Mouse (Mus musculus) stomach, postnatal 0 days (tissue): Measurements from ENCODE around the gene Arap1. TPM values are rescaled to one million over a fixed set of nuclear protein-coding genes. Genes with fewer than 3 reads are reported as not detected.

Experiments
- ATAC-seq: fragments of 200-750 bp; cut with Nextera tagmentation; 2 replicates; pipeline ENCODE4 v1.8.0; 2017; ENCODE audit not compliant: low FRiP score, low TSS enrichment
- DNase-seq: peaks from one replicate; pipeline ENCODE4 v3.0.0-alpha.2; 2016; ENCODE audit warnings: low spot score
- H3K27ac ChIP-seq: fragments of 300-500 bp; sonication (generic); replicated peaks from 2 replicates; pipeline ENCODE4 v1.5.1; 2014; ENCODE audit warnings: mild to moderate bottlenecking, control low read depth
- H3K27me3 ChIP-seq: fragments of 300-500 bp; sonication (generic); 2 replicates; pipeline ENCODE4 v1.6.1; 2014; ENCODE audit warnings: low read length; ENCODE audit not compliant: control insufficient read depth, insufficient read depth
- H3K36me3 ChIP-seq: fragments of 300-500 bp; sonication (generic); 2 replicates; pipeline ENCODE4 v1.6.1; 2014; ENCODE audit warnings: low read length, mixed read lengths; ENCODE audit not compliant: control insufficient read depth, insufficient read depth
- H3K4me1 ChIP-seq: fragments of 300-500 bp; sonication (generic); replicated peaks from 2 replicates; pipeline ENCODE4 v1.6.1; 2014; ENCODE audit warnings: antibody characterized with exemption; ENCODE audit not compliant: control insufficient read depth, insufficient read depth
- H3K4me2 ChIP-seq: fragments of 300-500 bp; sonication (generic); replicated peaks from 2 replicates; pipeline ENCODE4 v1.6.1; 2014; ENCODE audit warnings: low read depth, mild to moderate bottlenecking, control low read depth, moderate library complexity
- H3K4me3 ChIP-seq: fragments of 300-500 bp; sonication (generic); 2 replicates; pipeline ENCODE4 v1.5.1; 2014; ENCODE audit warnings: low read depth, low read length, control low read depth
- H3K9ac ChIP-seq: fragments of 300-500 bp; sonication (generic); 2 replicates; pipeline ENCODE4 v1.6.1; 2014; ENCODE audit warnings: mild to moderate bottlenecking, low read length, control low read depth, mixed read lengths
- H3K9me3 ChIP-seq: fragments of 300-500 bp; sonication (generic); 2 replicates; pipeline ENCODE4 v1.6.1; 2016; ENCODE audit warnings: low read length; ENCODE audit not compliant: control insufficient read depth
- CTCF ChIP-seq: IDR thresholded peaks from 2 replicates; pipeline ENCODE4 v1.5.1; 2016; ENCODE audit warnings: antibody characterized with exemption, low read depth, mild to moderate bottlenecking, moderate library complexity
- EP300 ChIP-seq: optimal IDR thresholded peaks from 2 replicates; pipeline ENCODE3; 2016; ENCODE audit warnings: antibody characterized with exemption
- WGBS: fragments of 180-500 bp; shearing (Covaris S2); extraction: QIAGEN DNeasy Blood & Tissue Kit; methylation state at CpG from one replicate; pipeline ENCODE4 v1.1.7; 2014; 5-methylcytosine and 5-hydroxymethylcytosine counted together
- polyA plus RNA-seq: library from polyadenylated mRNA; unstranded; fragments of >200 nt; fragmentation: Nextera tagmentation; extraction: Ambion mirVana; gene quantifications from 2 replicates; pipeline ENCODE4 v1.2.1, GENCODE M21; 2015

Arap1 gene
- polyA plus RNA-seq, 1 experiment from 2014 or later = 37.2 TPM

GRCm38 (mm10) chr7:101344892-101345291, 3.0 kb upstream of the Arap1 start:
- no peak overlapping the region for H3K4me2 ChIP-seq
- DNase-seq = no peak
- WGBS = 58% methylated on average over 4 of the region's 4 CpGs
- H3K27me3 ChIP-seq = no peaks in the 10 kb centered on the region
- H3K9ac ChIP-seq = no peak overlapping the region
- H3K9me3 ChIP-seq = no peaks in the 10 kb centered on the region
- H3K4me1 ChIP-seq = 0 out of 2 replicates have a peak, but pooled peaks cover 3% of the 10 kb centered on the region
- H3K4me3 ChIP-seq = no peak overlapping the region
- H3K27ac ChIP-seq = peak overlapping the region; percentile 30; the same call in 1 of the 2 replicates
- no peak for ATAC-seq
- TF ChIP-seq EP300 (no peak), CTCF (no peak)
- H3K36me3 ChIP-seq = peaks cover 4% of the 10 kb centered on the region; the same call in 1 of the 2 replicates

GRCm38 (mm10) chr7:101346991-101347390, 876 bp upstream of the Arap1 start:
- Histone ChIP-seq H3K4me3 (no peak overlapping the region), H3K9me3 (no peaks in the 10 kb centered on the region), H3K27ac (no peak overlapping the region), H3K4me2 (no peak overlapping the region), H3K27me3 (no peaks in the 10 kb centered on the region), H3K36me3 (peaks cover 4% of the 10 kb centered on the region; the same call in 1 of the 2 replicates), H3K4me1 (0 out of 2 replicates have a peak, but pooled peaks cover 3% of the 10 kb centered on the region), H3K9ac (no peak overlapping the region)
- WGBS = 87% methylated on average over 2 of the region's 2 CpGs
- TF ChIP-seq EP300 = no peak
- no peak for TF ChIP-seq CTCF
- no peak for ATAC-seq
- DNase-seq = no peak

GRCm38 (mm10) chr7:101348312-101348711, 445 bp downstream of the Arap1 start:
- ATAC-seq = no peak
- H3K27ac ChIP-seq = no peak overlapping the region
- no peaks in the 10 kb centered on the region for H3K27me3 ChIP-seq
- no peak for DNase-seq
- peak overlapping the region; percentile 57 for H3K4me3 ChIP-seq
- H3K4me1 ChIP-seq = 0 out of 2 replicates have a peak, but pooled peaks cover 3% of the 10 kb centered on the region
- peak overlapping the region; percentile 97 for H3K4me2 ChIP-seq
- H3K9ac ChIP-seq = peak overlapping the region; percentile 58
- TF ChIP-seq EP300 (no peak), CTCF (no peak)
- peaks cover 4% of the 10 kb centered on the region; the same call in 1 of the 2 replicates for H3K36me3 ChIP-seq
- no peaks in the 10 kb centered on the region for H3K9me3 ChIP-seq
- WGBS = 5% methylated on average over 13 of the region's 13 CpGs

- no peak for ATAC-seq
- no peak overlapping the region for H3K4me2 ChIP-seq
Observed at GRCm38 (mm10) chr7:101349861-101350260, 2.0 kb downstream of the Arap1 start.

GRCm38 (mm10) chr7:101352404-101352803, 4.5 kb downstream of the Arap1 start:
- H3K4me1 ChIP-seq = 0 out of 2 replicates have a peak, but pooled peaks cover 2% of the 10 kb centered on the region
- ATAC-seq (no peak), DNase-seq (no peak)
- no peaks in the 10 kb centered on the region for H3K9me3 ChIP-seq
- no peaks in the 10 kb centered on the region for H3K27me3 ChIP-seq
- H3K4me2 ChIP-seq = no peak overlapping the region
- TF ChIP-seq CTCF = no peak
- no peak for TF ChIP-seq EP300
- H3K36me3 ChIP-seq = no peaks in the 10 kb centered on the region
- H3K4me3 ChIP-seq = no peak overlapping the region
- 83% methylated on average over 4 of the region's 4 CpGs for WGBS
- H3K9ac ChIP-seq = no peak overlapping the region
- no peak overlapping the region for H3K27ac ChIP-seq

More at GRCm38 (mm10) chr7:101349861-101350260, 2.0 kb downstream of the Arap1 start:
- Histone ChIP-seq H3K4me3 (no peak overlapping the region), H3K27me3 (no peaks in the 10 kb centered on the region), H3K9ac (no peak overlapping the region), H3K4me1 (0 out of 2 replicates have a peak, but pooled peaks cover 3% of the 10 kb centered on the region), H3K36me3 (no peaks in the 10 kb centered on the region; the same call in 1 of the 2 replicates), H3K9me3 (no peaks in the 10 kb centered on the region), H3K27ac (no peak overlapping the region)
- WGBS = 60% methylated on average over 2 of the region's 2 CpGs
- no peak for DNase-seq
- no peak for TF ChIP-seq EP300
- TF ChIP-seq CTCF = no peak

- peak; percentile 47 for DNase-seq
- Histone ChIP-seq H3K4me2 (no peak overlapping the region), H3K36me3 (no peaks in the 10 kb centered on the region), H3K9ac (no peak overlapping the region), H3K4me3 (no peak overlapping the region), H3K4me1 (no peaks in the 10 kb centered on the region), H3K27me3 (no peaks in the 10 kb centered on the region), H3K9me3 (no peaks in the 10 kb centered on the region), H3K27ac (peak overlapping the region; percentile 30; the same call in 1 of the 2 replicates)
- 45% methylated on average over 5 of the region's 5 CpGs for WGBS
- TF ChIP-seq CTCF = no peak
- no peak for TF ChIP-seq EP300
- ATAC-seq = peak; percentile 81
Observed at GRCm38 (mm10) chr7:101354423-101354822, 6.6 kb downstream of the Arap1 start.
